Mouse (Mus musculus) bone marrow macrophage, adult 2 months (primary cell): ENCODE data around the gene E2f4.
"Not testable (repeated sequence)": the region's sequence is repeated elsewhere in the genome, so short reads cannot be mapped to it uniquely, and the experiment has no call there.

Experiments used
- CTCF ChIP-seq: IDR thresholded peaks from 2 replicates; pipeline ENCODE4 v1.5.1; 2012; ENCODE audit warnings: low read depth, mild to moderate bottlenecking, low read length, moderate library complexity
- POLR2A ChIP-seq: IDR thresholded peaks from 2 replicates; pipeline ENCODE4 v1.6.1; 2012; ENCODE audit warnings: mild to moderate bottlenecking, low read depth, low read length, borderline replicate concordance

- not testable (repeated sequence) for TF ChIP-seq POLR2A, CTCF
Measured at GRCm38 (mm10) chr8:105291802-105292201, 5.7 kb upstream of the E2f4 start.
